Mouse (Mus musculus) c-Kit-positive CD71-negative TER-119-negative erythroid progenitor cells, embryonic 14.5 days (primary cell): ENCODE measurements around the gene Epsti1.

ENCODE experiments used
- DNase-seq: peaks from one replicate; pipeline ENCODE4 v3.0.0-alpha.2; 2013; ENCODE audit warnings: low read depth

Epsti1 gene

GRCm38 (mm10) chr14:78015540-78016321, 111.7 kb downstream of the Epsti1 start:
- DNase-seq, result no peak

GRCm38 (mm10) chr14:78016398-78016797, 112.4 kb downstream of the Epsti1 start:
- no peak for DNase-seq

- DNase-seq, result no peak
Measured at GRCm38 (mm10) chr14:78019935-78020334, 115.9 kb downstream of the Epsti1 start.

- DNase-seq, result no peak
Measured at GRCm38 (mm10) chr14:78038876-78039275, 134.8 kb downstream of the Epsti1 start.

- DNase-seq, result no peak
Measured at GRCm38 (mm10) chr14:78040643-78041042, 136.6 kb downstream of the Epsti1 start.

- no peak for DNase-seq
Measured at GRCm38 (mm10) chr14:78041886-78042526, 138.0 kb downstream of the Epsti1 start.

- no peak for DNase-seq
Measured at GRCm38 (mm10) chr14:78043079-78043478, 139.0 kb downstream of the Epsti1 start.

- DNase-seq, result no peak
Measured at GRCm38 (mm10) chr14:78048258-78048657, 144.2 kb downstream of the Epsti1 start.

GRCm38 (mm10) chr14:78048674-78049073, 144.6 kb downstream of the Epsti1 start:
- DNase-seq, result no peak
